Mouse (Mus musculus) neural tube, embryonic 14.5 days (tissue): ENCODE data around the gene Trdn. TPM values are rescaled to one million over a fixed set of nuclear protein-coding genes. Genes with fewer than 3 reads are reported as not detected.

Source experiments
- ATAC-seq: fragments of 200-750 bp; cut with Nextera tagmentation; 2 replicates; pipeline ENCODE4 v1.8.0; 2017; ENCODE audit warnings: low read depth, mild to moderate bottlenecking, moderate TSS enrichment, moderate library complexity
- H3K27ac ChIP-seq: fragments of 300-500 bp; sonication (generic); 2 replicates; pipeline ENCODE4 v1.5.1; 2014; ENCODE audit warnings: low read depth, mild to moderate bottlenecking, control low read depth, low read length, moderate library complexity, mixed read lengths
- H3K27me3 ChIP-seq: fragments of 300-500 bp; sonication (generic); 2 replicates; pipeline ENCODE4 v1.6.1; 2014; ENCODE audit warnings: low read length; ENCODE audit not compliant: control insufficient read depth, insufficient read depth
- H3K36me3 ChIP-seq: fragments of 300-500 bp; sonication (generic); 2 replicates; pipeline ENCODE4 v1.6.1; 2014; ENCODE audit warnings: low read length, mixed read lengths; ENCODE audit not compliant: control insufficient read depth, insufficient read depth
- H3K4me1 ChIP-seq: fragments of 300-500 bp; sonication (generic); 2 replicates; pipeline ENCODE4 v1.6.1; 2014; ENCODE audit warnings: low read length; ENCODE audit not compliant: control insufficient read depth, insufficient read depth
- H3K4me2 ChIP-seq: fragments of 300-500 bp; sonication (generic); 2 replicates; pipeline ENCODE4 v1.6.1; 2014; ENCODE audit warnings: mild to moderate bottlenecking, low read depth, low read length, control low read depth
- H3K4me3 ChIP-seq: fragments of 300-500 bp; sonication (generic); 2 replicates; pipeline ENCODE4 v1.5.1; 2014; ENCODE audit warnings: low read depth, low read length, control low read depth, mixed read lengths
- H3K9ac ChIP-seq: fragments of 300-500 bp; sonication (generic); replicated peaks from 2 replicates; pipeline ENCODE4 v1.6.1; 2014; ENCODE audit warnings: low read depth, mild to moderate bottlenecking, control low read depth, low read length, mixed read lengths
- H3K9me3 ChIP-seq: fragments of 300-500 bp; sonication (generic); 2 replicates; pipeline ENCODE4 v1.6.1; 2016; ENCODE audit warnings: low read length; ENCODE audit not compliant: control insufficient read depth
- WGBS: fragments of 180-500 bp; shearing (Covaris S2); extraction: QIAGEN DNeasy Blood & Tissue Kit; methylation state at CpG from one replicate; pipeline ENCODE4 v1.1.7; 2014; 5-methylcytosine and 5-hydroxymethylcytosine counted together
- polyA plus RNA-seq: library from polyadenylated mRNA; unstranded; fragments of >200 nt; fragmentation: Nextera tagmentation; extraction: Ambion mirVana; gene quantifications from 2 replicates; pipeline ENCODE4 v1.2.1, GENCODE M21; 2014

The Trdn gene
- polyA plus RNA-seq, 1 experiment from 2014 or later: 0.28 TPM

- H3K27ac ChIP-seq: no peak overlapping the region
- H3K4me1 ChIP-seq: no peaks in the 10 kb centered on the region
- H3K4me2 ChIP-seq: no peak overlapping the region
- H3K4me3 ChIP-seq: no peak overlapping the region
- no peaks in the 10 kb centered on the region for H3K9me3 ChIP-seq
- H3K27me3 ChIP-seq: no peaks in the 10 kb centered on the region
- H3K9ac ChIP-seq: no peak overlapping the region
- H3K36me3 ChIP-seq: no peaks in the 10 kb centered on the region
- ATAC-seq: no peak
- 81% methylated on average over 1 of the region's 1 CpGs for WGBS
Measured at GRCm38 (mm10) chr10:33256202-33256601, 175.8 kb downstream of the Trdn start.

GRCm38 (mm10) chr10:33304982-33305381 is 224.6 kb downstream of the Trdn start:
- no peaks in the 10 kb centered on the region for H3K36me3 ChIP-seq
- H3K4me1 ChIP-seq: no peaks in the 10 kb centered on the region
- no peak overlapping the region for H3K9ac ChIP-seq
- H3K4me2 ChIP-seq: no peak overlapping the region
- 31% methylated on average over 2 of the region's 2 CpGs for WGBS
- no peak overlapping the region for H3K27ac ChIP-seq
- no peaks in the 10 kb centered on the region for H3K9me3 ChIP-seq
- no peak for ATAC-seq
- no peak overlapping the region for H3K4me3 ChIP-seq
- no peaks in the 10 kb centered on the region for H3K27me3 ChIP-seq

- ATAC-seq: no peak
- Histone ChIP-seq H3K4me2 (no peak overlapping the region), H3K27ac (no peak overlapping the region), H3K36me3 (no peaks in the 10 kb centered on the region), H3K4me1 (no peaks in the 10 kb centered on the region), H3K4me3 (no peak overlapping the region), H3K9ac (no peak overlapping the region), H3K9me3 (no peaks in the 10 kb centered on the region), H3K27me3 (no peaks in the 10 kb centered on the region)
- WGBS: 90% methylated on average over 1 of the region's 1 CpGs
Measured at GRCm38 (mm10) chr10:33353026-33353425, 272.7 kb downstream of the Trdn start.

GRCm38 (mm10) chr10:33366521-33366920 is 286.2 kb downstream of the Trdn start:
- H3K27me3 ChIP-seq: no peaks in the 10 kb centered on the region
- no peak overlapping the region for H3K27ac ChIP-seq
- ATAC-seq: no peak
- H3K9ac ChIP-seq: no peak overlapping the region
- H3K36me3 ChIP-seq: no peaks in the 10 kb centered on the region
- no peaks in the 10 kb centered on the region for H3K4me1 ChIP-seq
- H3K4me3 ChIP-seq: no peak overlapping the region
- no peaks in the 10 kb centered on the region for H3K9me3 ChIP-seq
- H3K4me2 ChIP-seq: no peak overlapping the region

GRCm38 (mm10) chr10:33370534-33370933 is 290.2 kb downstream of the Trdn start:
- 73% methylated on average over 2 of the region's 2 CpGs for WGBS
- no peaks in the 10 kb centered on the region for H3K27me3 ChIP-seq
- no peaks in the 10 kb centered on the region for H3K4me1 ChIP-seq
- no peak for ATAC-seq
- H3K36me3 ChIP-seq: no peaks in the 10 kb centered on the region
- H3K4me3 ChIP-seq: no peak overlapping the region
- no peak overlapping the region for H3K27ac ChIP-seq
- H3K9ac ChIP-seq: no peak overlapping the region
- H3K4me2 ChIP-seq: no peak overlapping the region
- H3K9me3 ChIP-seq: no peaks in the 10 kb centered on the region

GRCm38 (mm10) chr10:33375474-33376029 is 295.2 kb downstream of the Trdn start:
- no peak overlapping the region for H3K4me3 ChIP-seq
- ATAC-seq: no peak
- H3K27me3 ChIP-seq: no peaks in the 10 kb centered on the region
- no peak overlapping the region for H3K4me2 ChIP-seq
- no peaks in the 10 kb centered on the region for H3K36me3 ChIP-seq
- 63% methylated on average over 2 of the region's 2 CpGs for WGBS
- H3K9ac ChIP-seq: no peak overlapping the region
- H3K4me1 ChIP-seq: no peaks in the 10 kb centered on the region
- H3K27ac ChIP-seq: no peak overlapping the region
- H3K9me3 ChIP-seq: no peaks in the 10 kb centered on the region

Other genes starting within 250 kb of the Trdn start
- gene Nkain2, start 190.1 kb upstream of the Trdn start, polyA plus RNA-seq: 20.0 and 24.3 TPM in 2 replicates